Mouse (Mus musculus): ENCODE data around the gene Rab21.

The Rab21 gene

GRCm38 (mm10) chr10:115284170-115284569 lies 31.2 kb downstream of the Rab21 start:
- DNase-seq (ENCODE audit: low read depth, low spot score) = no peak

- DNase-seq (ENCODE audit: low read depth, low spot score) = no peak
These were observed 34.0 kb downstream of the Rab21 start for GRCm38 (mm10) chr10:115281381-115281780.

- peak; percentile 80 for DNase-seq (ENCODE audit: low read depth, low spot score)
These were observed 43.7 kb downstream of the Rab21 start for GRCm38 (mm10) chr10:115271649-115272048.

DNA sequence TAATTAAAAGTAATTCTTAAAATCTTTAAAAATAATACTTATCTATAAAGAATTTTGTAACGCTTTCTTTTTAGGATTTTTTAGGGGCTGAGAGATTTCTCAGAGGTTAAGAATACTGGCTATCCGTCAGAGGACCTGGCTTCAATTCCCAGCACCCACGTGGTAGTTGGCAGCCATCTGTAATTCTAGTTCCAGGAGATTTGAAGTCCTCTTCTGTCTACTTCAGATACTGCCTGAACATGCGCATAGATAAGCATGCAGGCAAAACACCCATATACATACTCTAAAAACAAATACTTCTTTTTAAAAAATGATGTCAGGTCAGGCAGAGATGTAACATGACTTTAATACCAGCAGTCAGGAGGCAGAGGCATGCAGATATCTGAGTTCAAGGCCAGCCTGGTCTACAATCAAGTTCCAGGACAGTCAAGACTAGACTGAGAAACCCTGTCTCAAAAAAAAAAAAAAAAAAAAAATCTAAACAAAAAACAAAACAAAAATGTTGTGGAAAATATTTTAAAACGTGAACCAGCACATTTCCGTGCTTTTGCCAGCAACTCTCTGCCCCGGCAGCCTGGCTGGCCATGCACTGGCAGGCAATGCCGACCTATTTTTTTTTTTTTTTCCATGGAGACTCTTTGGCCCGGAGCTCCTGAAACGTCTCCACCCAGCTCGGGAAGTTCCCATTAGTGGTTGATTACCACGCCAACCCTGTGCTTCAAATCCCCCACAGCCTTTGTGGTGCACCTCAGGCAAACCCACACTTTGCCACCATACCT lies 44.6 kb downstream of the Rab21 start:
- DNase-seq (ENCODE audit: low read depth, low spot score) = peak; percentile 14

GRCm38 (mm10) chr10:115262926-115263562 lies 52.4 kb downstream of the Rab21 start:
- DNase-seq (ENCODE audit: low read depth, low spot score) = no peak

GRCm38 (mm10) chr10:115262261-115262660 lies 53.1 kb downstream of the Rab21 start:
- no peak for DNase-seq (ENCODE audit: low read depth, low spot score)

DNA sequence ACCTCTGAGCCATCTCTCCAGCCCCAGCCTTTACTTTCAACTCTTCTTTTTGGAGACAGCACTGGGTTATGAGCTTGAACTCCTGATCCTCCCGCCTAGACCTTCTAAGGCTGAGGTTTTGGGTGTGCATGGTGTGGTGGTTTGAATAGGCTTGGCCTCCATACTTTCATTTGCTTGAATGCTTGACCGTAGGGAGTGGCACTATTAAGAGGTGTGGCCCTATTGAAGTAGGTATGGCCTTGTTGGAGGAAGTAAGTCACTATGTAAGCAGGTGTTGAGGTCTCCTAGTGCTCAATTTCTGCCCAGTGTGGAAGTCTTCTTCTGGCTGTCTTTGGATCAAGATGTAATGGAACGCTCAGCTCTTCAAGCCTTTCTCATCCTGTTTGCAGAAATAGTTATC lies 54.0 kb downstream of the Rab21 start:
- DNase-seq (ENCODE audit: low read depth, low spot score) = peak; percentile 20

GRCm38 (mm10) chr10:115256162-115256561 lies 59.2 kb downstream of the Rab21 start:
- DNase-seq (ENCODE audit: low read depth, low spot score) = no peak

- DNase-seq (ENCODE audit: low read depth, low spot score) = no peak
These were observed 61.9 kb downstream of the Rab21 start for GRCm38 (mm10) chr10:115253521-115253920.

GRCm38 (mm10) chr10:115252321-115252757 lies 63.1 kb downstream of the Rab21 start:
- peak; percentile 84 for DNase-seq (ENCODE audit: low read depth, low spot score)

DNA sequence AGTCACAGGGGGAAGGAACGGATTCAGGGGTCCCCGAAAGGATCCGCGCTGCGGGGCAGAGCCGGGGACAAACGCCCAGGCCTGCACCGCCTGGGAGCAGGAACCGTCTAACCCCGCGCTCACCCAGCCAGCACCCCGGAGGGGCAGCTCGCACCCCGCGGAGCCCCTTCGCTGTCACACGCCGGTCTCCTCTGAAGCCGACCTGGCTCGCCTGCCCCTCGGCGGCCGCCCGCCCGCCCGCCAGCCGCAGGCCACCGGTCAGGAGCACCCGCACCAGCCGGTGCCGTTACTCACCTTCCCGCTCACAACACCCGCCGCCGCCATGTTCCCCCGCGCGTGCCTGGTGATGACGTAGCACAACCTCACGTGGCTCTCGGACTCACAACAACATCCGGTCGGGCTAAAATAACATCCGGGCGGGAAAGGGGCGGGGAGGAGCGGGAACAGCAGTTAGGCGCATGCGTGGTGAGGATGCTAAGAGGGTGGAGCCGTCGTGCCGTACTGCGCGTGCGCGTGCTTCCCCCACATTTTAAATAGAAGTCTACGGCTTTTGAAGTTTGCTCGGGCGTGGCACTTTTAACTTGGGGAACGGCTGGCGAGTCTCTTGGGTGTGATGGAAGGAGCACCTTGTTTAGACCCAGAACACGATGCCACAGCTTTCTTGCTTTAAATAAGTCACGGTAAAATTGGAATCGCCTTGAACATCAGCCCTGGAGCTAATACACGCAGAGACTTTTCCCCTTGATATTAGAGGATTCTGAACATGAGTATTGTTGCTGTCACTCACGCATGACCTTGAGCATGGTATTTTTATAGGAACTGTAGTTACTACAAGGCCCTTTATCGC lies 64.1 kb downstream of the Rab21 start, which contains the start of gene Tbc1d15:
TSS of gene Tbc1d15 (minus strand) at position 380 of the 847 bp plus-strand sequence.
- DNase-seq (ENCODE audit: low read depth, low spot score) = peak; percentile 98

- no peak for DNase-seq (ENCODE audit: low read depth, low spot score)
These were observed 64.9 kb downstream of the Rab21 start for GRCm38 (mm10) chr10:115250235-115251087.

- DNase-seq (ENCODE audit: low read depth, low spot score) = peak; percentile 71
These were observed 67.4 kb downstream of the Rab21 start for GRCm38 (mm10) chr10:115248041-115248440.

GRCm38 (mm10) chr10:115245488-115245887 lies 69.9 kb downstream of the Rab21 start:
- no peak for DNase-seq (ENCODE audit: low read depth, low spot score)

DNA sequence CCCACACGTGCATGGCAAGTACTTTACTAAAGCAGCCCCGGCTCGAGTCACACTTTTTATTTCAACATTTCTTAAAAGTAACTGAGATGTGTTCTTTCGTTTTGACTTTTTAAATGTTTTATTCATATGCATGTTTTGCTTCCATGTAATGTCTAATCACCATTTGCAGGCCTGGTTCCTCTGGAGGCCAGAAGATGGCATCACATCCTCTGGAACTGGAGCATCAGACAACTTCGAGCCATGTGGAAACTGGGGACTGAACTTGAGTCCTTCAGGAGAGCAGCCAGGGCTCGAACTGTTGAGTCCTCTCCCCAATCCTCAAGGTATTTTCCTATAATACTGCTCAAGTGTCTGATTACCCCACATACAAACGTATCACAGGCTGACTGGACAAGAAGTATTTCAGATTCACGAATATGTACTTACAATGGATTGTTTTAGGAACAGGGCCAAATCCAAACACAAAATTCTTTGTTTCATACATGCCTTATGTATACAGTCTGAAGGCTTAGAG lies 74.3 kb downstream of the Rab21 start:
- peak; percentile 36 for DNase-seq (ENCODE audit: low read depth, low spot score)

GRCm38 (mm10) chr10:115237931-115238330 lies 77.5 kb downstream of the Rab21 start:
- no peak for DNase-seq (ENCODE audit: low read depth, low spot score)

Measured in R1 (cell line).